Mouse (Mus musculus) liver, embryonic 14.5 days (tissue): ENCODE measurements around the gene Hectd2.

ENCODE experiments used
- CTCF ChIP-seq: IDR thresholded peaks from 2 replicates; pipeline ENCODE4 v1.5.1; 2016; ENCODE audit warnings: antibody characterized with exemption, low read depth, control low read depth
- EP300 ChIP-seq: IDR thresholded peaks from 2 replicates; pipeline ENCODE4 v1.6.1; 2016; ENCODE audit warnings: antibody characterized with exemption, low read depth

GRCm38 (mm10) chr19:36645308-36645889 lies 91.0 kb downstream of the Hectd2 start:
- TF ChIP-seq EP300 (no peak), CTCF (no peak)
